Mouse (Mus musculus) B cell, adult 67 days (primary cell): Measurements from ENCODE around the gene Nme2. TPM values are rescaled to one million over a fixed set of nuclear protein-coding genes. Genes with fewer than 3 reads are reported as not detected.

ENCODE experiments used
- total RNA-seq, 2 experiments: library from RNA; stranded (reverse); gene quantifications; 4 replicates each; pipeline ENCODE4 v1.2.4; 2023

Gene Nme2
- 100 to 1,000 TPM; 152 to 165 TPM for total RNA-seq

GRCm38 (mm10) chr11:93956159-93956558 is at the start of gene Nme2:
Gene Nme2 (minus strand): TSS chr11:93956259.

DNA sequence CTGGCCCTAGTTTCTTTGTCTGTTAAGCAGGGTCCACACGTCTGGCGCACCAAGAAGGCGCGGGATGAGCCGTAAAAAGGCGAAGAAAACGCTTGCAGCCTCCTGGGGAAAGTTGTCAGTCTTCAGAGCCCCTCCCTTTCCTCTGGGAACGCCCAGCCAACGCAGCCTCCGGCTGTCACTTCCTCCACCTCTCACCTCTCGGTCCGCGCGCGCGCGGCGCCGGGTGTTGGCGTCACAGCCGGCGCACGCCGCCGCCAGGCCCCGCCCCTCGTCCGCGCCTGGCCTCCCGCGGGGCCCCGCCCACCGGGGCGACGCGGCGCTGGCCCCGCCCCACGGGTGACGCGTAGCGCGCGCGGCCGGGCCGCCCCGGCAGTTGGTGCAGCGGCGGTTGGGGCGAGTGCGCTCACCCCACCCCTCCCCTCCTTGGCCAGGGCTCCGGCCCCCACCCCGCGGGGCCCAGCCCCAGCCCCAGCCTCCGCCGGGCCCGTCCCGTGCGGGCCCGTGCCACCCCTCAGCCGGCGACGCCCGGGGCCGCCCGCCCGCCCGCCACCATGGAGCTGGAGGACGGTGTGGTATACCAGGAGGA is 39.8 kb upstream of the Nme2 start, which contains the start of gene Spag9:
Gene Spag9, plus strand, starts transcription at position 372 of the 586 bp plus-strand sequence.

DNA sequence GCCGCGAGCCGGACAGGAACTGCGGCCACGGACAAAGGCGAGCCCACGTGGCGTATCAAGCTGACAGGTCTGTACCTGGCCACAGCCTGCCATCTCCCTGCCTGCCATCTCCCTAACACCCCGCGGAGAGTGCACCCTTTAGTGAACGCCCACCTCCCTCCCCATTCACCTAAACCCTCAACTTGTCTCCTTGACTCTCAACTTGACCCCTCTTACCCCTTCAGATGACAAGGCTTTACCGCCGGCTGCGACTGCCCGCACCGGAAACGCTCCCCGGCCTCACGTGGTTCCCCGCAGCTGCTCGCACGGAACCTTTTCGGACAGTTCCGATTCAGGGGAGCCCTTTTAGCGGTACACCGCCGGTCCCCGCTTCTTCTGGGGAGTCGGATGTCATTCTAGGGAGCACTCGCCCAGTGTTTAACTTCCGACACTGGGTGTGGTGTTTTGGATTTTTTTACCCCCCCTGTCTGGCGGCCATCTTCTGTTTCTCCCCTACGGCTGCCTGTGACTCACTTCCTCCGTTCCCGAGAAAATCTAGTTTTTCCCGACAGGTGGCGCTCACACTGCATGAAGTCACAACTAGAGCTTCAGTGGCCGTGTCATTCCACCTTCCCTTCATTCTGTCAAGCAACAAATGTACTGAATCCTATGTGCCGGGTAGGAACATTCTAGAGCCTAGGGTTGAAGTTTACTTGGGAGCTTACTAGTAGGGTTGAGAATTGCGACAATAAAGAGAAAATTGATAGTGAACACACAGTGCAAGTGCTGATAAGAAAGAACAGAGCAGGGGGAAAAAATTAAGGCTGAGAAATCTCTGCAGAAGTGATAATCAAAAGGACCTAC is 12.2 kb upstream of the Nme2 start, which contains the start of the genes Gm20390 and Nme1:
Gene Gm20390, minus strand, starts transcription at position 289 of the 843 bp plus-strand sequence.
Gene Nme1, minus strand, starts transcription at position 517 of the 843 bp plus-strand sequence.

Other genes starting within 250 kb of the Nme2 start
- 10 to 100 TPM; 54.9 to 57.8 TPM for gene Utp18, start 70.5 kb downstream of the Nme2 start, total RNA-seq
- 10 to 100 TPM; 67.8 to 74.6 TPM for gene Mbtd1, start 70.4 kb downstream of the Nme2 start, total RNA-seq
- gene Gm20390, start 12.0 kb upstream of the Nme2 start, total RNA-seq = 10 to 100 TPM; 55.9 to 58.3 TPM
- gene Nme1, start 12.3 kb upstream of the Nme2 start, total RNA-seq = 10 to 100 TPM; 34.0 to 39.3 TPM
- gene Spag9, start 39.8 kb upstream of the Nme2 start, total RNA-seq = 100 to 1,000 TPM; 189 to 196 TPM